Mouse (Mus musculus) left cerebral cortex, postnatal 25 days (tissue): Measurements from ENCODE around the gene Slc4a8. TPM values are rescaled to one million over a fixed set of nuclear protein-coding genes. Genes with fewer than 3 reads are reported as not detected.
A peak's percentile ranks its signal among the peaks of the same experiment; 100 is the strongest.
"Not testable (repeated sequence)": the region's sequence is repeated elsewhere in the genome, so short reads cannot be mapped to it uniquely, and the experiment has no call there.

Experiments
- DNase-seq, 2 experiments: peaks; one replicate each; pipeline ENCODE4 v3.0.0; 2022; ENCODE audit warnings: low spot score in 2 of 2, mixed read lengths in 1 of 2
- intact Hi-C: fragments of 180-260 bp; cut with DNase I; formaldehyde crosslinking; loops from one replicate; pipeline ENCODE4 v1.15.1; 2025
- total RNA-seq, 2 experiments: library from RNA; stranded (reverse); gene quantifications; 2 replicates each; pipeline ENCODE4 v1.2.3; 2021

Slc4a8 gene
- total RNA-seq, 2 experiments from 2014 or later = 66.5 to 79.7 TPM

DNA sequence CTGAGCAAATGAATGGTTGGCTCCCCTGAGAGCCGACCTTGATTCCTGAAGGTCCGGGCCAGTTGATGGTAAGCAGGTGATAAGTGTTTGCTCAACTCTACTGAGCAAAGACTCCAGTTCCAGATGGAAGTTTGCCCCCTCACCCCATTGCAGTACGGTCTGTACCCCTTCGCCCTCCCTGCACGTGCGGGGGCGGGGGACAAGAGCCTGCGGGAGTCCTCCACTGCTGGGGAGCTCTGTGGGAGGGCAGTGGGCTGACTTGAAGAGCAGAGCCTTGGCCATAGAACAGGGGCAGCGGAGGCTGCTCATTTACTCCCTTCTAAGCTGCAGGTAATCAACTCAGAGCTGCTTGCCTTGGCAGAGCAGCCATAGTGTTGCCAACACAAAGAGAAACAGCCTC is 5.3 kb downstream of the Slc4a8 start:
- intact Hi-C loops = loop anchor here (5.0 kb wide), 1 partner anchor 50 kb away; no protein-coding TSS in a partner anchor
- no peak for DNase-seq

DNA sequence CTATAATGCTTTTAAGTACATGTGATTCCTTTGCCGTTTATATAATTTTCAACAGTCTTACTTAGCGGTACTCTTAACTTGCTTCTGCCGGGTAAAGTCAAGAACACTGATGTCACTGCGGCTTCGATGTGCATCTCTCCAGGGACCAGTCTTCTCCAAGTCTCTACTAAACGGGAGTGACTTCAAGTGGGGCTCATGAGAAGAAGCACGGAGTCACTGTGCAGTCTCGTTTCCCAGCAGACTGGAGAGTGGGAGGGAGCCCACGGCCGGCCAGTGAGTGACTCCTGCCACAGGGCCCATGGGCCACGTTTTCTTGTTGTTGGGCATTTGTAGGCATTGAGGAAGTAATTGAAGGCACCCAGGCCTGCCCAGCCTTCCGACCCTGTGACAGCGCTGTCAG is 6.3 kb downstream of the Slc4a8 start:
- intact Hi-C loops = loop anchor here (5.0 kb wide), 1 partner anchor 49 kb away; no protein-coding TSS in a partner anchor

DNA sequence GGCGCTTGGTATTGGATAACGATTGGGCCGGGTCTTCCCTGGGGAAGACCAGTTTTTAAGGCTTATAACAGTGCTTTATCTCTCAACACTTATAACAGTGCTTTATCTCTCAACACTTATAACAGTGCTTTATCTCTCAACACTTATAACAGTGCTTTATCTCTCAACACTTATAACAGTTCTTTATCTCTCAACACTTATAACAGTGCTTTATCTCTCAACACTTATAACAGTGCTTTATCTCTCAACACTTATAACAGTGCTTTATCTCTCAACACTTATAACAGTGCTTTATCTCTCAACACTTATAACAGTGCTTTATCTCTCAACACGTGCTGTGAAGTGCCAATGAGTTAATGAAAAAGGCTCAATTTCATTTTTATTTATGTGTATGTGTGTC is 7.5 kb downstream of the Slc4a8 start:
- not testable (repeated sequence) for DNase-seq
- intact Hi-C loops = loop anchor here (5.0 kb wide), 1 partner anchor 48 kb away; no protein-coding TSS in a partner anchor

More for the DNA sequence above, 6.3 kb downstream of the Slc4a8 start:
- no peak for DNase-seq

DNA sequence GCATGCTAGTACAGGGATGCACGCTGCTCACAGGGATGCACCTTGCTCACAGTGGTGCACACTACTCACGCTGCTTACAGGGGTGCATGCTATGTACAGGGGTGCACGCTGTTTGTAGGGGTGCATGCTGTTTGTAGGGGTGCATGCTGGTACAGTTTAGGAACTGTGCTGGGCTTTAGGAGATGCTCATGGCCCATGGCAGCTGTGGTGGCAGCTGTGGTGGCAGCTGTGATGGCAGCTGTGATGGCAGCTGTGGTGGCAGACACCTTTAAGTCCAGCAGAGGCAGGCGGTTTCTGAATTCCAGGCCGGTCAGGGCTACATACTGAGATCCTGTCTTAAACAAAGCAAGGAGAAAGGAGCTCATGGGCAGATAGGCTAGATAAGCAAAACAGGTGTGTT is 8.8 kb downstream of the Slc4a8 start:
- intact Hi-C loops = no loop called here

DNA sequence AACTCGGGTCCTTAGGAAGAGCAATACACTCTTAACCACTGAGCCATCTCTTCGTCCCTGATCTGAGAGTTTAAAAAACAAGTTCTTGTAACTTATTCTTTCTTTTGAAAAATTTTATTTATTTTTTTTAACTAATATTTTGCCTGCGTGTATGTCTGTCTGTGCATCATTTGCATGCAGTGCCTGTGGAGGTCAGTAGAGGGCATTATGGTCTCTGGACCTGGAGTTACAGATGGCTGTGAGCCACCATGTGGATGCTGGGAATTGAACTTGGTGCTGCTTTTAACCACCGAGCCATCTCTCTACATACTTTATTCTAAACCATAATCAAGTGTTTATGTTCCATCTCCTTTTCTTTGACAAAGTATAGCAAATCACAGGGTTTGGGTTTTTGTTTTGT is 11.1 kb downstream of the Slc4a8 start:
- intact Hi-C loops = no loop called here
- no peak for DNase-seq

More for the DNA sequence above, 8.8 kb downstream of the Slc4a8 start:
- no peak for DNase-seq

DNA sequence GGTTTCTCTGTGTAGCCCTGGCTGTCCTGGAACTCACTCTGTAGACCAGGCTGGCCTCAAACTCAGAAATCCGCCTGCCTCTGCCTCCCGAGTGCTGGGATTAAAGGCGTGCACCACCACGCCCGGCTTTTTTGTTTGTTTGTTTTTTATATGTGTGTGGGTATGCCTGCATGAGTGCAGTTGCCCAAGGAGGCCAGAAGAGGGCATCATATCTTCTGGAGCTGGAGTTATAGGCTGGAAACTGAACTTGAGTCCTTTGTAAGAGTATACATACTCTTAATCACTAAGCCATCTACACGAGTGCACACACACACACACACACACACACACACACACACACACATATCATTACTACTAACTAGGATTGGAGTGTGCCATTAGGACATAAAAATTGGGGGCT is 12.3 kb downstream of the Slc4a8 start:
- intact Hi-C loops, DNase-seq: not testable (repeated sequence)

DNA sequence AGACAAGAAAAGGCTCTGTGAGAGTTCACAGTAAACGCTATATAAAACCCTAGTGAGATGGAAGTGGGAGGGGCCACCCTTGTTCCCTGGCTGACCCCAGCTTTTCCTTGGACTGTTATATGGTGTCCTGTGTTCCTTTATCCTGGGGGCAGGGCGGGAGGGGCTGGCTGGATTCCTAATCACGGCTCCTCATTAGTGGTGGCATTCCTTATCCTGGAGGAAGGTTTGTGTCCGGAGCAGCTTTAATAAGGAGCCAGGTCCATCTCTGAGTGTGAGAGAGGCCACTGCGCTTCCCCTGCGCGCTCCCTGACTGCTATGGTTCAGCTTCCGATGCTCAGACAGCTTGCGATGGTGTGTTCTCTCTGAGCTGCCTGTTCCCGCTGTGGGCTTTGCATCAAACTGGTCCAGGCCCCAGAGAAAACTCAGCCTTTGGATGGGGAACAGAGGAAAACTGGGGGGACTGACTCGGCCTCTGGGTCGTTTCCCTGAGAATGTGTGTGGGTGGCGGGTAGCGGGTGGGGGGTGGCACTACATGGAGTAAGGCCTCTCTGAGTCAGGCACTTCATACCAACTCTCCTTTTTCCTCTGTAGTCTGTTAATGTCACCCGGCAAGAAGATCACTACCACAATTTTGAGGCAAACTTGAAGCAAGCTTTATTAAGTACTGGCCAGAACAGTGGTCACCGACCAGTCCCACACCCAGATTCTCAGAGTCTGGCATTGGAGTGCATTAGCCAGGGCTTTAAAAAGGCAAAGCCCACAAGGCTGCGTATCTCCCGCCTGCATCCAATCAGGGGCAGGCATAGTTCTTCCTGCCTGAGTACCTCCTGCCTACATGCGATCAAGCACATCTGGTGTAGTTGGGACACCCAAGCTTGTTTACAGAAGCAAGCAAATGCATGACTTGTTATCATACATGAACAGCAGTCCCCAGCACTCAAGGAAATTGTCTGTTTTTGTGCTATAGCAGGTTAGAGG is 13.9 kb downstream of the Slc4a8 start:
- intact Hi-C loops = no loop called here
- DNase-seq = no peak

DNA sequence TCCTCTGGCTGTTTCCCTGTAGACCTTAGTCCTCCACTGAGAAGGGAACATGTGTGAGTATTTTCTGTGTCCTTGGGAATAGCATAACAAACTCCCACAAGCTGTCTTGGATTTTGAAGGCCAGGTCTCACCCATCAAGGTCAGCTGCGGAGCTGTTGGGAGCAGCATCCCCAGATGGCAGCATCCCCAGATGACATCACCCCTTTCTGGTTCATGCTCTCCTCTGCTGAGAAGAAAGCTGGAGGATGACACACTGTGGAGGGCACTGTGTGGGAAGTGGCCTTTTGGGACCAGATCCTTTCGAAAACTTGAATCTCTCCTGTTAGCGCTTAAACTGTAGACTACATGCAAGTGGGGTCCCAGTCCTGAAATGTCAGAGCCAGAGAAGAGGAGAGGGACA is 14.9 kb downstream of the Slc4a8 start:
- intact Hi-C loops = no loop called here

DNA sequence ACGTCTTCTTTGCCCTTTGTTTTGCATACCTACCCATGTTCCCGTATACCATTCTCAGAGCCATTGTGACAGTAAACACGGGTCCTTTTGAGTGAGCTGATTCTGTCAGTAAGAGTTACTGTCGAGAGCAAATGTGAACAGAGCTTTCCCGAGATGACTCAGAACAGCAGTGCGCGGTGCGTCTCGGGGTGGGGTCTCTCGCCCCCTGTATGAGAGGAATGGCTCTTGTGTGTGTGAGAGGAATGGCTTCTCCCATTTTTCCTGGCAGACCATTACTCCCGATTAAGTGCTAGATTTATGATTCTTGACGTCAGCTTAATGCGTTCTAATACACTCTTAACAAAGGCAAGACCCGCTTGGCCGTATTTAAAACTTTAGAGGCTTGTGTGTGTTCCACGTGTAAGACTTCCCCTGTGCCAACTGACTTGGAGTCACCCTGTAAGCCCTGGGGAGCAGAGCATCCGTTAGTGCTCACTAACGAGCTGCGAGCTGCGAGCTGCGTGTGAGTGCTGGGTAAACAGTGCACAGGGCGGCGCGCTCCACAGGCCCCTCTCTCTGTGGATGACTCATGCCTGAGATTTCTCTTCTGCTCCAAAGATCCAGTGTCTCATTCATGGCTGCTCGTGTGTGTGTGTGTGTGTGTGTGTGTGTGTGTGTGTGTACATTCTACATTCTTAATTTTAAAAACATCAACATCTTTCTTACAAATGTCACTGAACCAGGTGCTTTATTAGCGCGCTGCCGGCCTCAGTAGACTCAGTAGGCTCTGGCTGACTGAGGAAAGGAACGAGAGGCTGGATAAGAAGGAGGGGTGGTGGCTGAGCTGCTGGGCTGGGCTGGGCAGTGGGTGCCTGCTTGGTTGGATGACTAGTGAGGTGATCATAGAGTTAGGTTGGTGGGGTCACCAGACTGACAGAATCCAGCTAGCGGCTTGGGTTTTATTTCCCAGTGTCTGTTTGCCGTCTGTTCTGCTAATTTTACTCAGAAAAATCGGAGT is 15.8 kb downstream of the Slc4a8 start:
- intact Hi-C loops = no loop called here
- peak; percentile 44 to 79 for DNase-seq

More for the DNA sequence above, 14.9 kb downstream of the Slc4a8 start:
- DNase-seq = no peak

DNA sequence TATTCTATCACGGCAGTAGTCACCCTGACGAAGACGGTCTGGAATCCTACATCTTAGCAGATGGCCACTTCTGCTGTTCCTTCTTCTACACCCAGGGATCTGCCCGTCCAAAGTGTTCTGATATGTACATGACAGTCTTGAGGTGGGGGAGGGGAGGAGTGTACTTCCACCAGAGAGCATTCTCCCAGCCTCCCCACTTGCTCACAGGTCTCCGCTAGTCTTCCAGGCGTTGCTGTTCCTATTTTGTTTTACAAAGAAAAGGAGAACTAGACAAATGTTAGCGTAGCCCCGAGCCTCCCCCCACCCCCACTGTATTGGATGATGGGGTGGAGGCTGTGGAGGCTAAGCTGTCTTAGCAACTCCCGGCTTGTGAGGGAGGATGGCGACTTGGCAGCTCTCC is 18.3 kb downstream of the Slc4a8 start:
- DNase-seq = peak; percentile 26 to 54
- intact Hi-C loops = no loop called here

DNA sequence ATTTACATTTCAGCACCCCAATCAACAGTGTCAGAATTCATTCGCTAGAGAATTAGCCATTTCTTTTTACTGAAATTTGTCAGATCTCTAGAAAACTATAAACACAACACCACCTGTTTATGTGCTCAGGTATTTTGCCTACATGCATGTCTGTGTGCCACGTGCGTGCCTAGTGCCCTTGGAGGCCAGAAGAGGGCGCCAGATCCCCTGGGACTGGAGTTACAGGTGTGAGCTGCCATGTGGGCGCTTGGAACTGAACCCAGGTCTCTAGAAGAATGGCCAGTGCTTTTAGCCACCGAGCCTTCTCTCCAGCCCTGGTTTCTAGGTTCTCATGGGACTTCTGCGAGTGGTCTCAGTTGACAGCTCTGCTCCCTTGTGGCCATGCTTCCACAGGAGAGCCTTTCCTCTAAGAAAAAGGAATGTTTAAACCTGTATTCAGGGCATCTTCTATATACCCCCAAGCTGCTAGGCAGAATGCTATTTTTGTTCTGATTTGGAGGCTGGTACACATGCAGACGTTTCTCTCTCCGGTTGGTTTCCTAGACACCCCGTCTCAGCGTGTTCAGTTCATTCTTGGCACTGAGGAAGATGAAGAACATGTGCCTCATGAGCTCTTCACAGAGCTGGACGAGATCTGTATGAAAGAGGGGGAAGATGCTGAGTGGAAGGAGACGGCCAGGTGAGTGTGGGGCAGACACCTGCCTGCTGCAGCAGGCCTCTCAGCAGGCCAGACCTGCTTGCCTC is 21.9 kb downstream of the Slc4a8 start:
- peak; percentile 30 to 71 for DNase-seq
- intact Hi-C loops = no loop called here

DNA sequence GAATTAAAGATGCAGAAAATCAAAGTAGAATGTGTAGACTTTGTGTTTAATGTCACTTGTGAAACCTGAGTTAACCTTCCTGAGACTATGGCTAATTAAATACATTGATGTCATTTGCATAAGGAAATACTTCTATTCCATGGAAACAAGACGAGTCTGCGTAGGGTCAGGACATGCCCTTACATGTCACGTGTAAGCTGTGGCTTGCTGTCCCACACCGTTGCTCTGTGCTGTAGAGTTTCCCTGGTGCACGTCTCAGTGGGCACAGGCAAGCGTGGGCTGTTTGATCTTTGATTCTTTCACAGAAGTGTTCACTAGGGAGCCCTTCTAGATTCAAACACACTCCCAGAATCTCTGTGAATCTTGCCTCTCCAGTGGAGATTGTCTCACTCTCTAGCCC is 28.7 kb downstream of the Slc4a8 start:
- intact Hi-C loops = no loop called here
- no peak for DNase-seq

DNA sequence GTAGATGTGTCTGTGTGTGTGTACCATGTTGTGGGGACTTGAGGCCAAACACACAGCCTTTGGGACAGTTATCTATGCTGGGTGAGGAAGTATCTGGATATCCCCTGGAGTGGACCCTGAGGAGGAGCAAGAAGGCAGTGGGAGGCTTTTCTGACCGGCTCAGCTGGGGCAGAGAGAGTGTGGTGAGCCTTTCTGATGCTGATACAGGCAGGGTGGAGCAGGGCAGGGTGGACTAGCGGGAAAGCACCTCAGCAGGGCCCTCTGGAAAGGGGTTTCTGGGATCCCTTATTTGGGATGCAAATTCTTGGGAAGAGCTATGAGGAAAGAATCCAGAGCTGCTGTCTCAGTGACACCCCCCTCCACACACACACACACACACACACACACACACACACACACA is 30.8 kb downstream of the Slc4a8 start:
- intact Hi-C loops = no loop called here
- DNase-seq = no peak

DNA sequence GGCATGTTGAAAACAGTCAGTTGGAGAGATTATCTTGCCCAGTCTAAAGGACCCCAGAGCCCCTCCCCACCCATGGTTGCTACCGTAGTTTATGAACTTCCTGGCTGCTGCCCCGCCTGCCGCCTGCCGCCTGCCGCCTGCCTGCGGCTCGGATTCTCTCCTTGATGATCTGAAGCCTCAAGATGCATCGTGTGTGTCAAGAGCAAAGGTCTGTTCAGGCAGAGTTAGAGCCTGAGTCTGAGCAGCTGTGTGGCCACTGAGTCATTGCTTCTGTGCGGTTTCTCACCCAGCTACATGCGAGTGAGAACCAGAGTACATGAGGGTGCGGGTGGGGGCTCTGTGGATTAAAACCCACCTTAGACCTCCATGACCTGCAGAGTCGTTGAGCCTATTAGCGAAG is 39.4 kb downstream of the Slc4a8 start:
- no peak for DNase-seq
- intact Hi-C loops = no loop called here

DNA sequence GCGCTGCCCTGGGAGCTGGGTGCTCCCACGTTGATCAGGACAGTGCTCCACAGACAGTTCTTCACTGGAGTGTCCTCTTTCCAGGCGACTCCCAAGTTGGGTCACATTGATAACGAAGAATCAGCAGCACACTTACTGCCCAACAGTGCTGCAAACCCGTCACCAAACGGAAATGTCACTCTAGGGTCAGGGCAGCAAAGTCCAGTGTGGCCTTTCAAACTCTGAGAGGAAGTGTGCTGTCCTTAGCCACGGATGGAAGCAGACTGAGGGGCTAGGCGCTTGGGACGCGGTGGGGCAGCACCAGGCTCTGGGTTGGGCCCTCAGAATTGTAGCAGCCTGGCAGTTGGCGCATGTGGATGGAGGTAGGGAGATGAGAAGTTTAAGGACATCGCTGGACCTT is 46.5 kb downstream of the Slc4a8 start:
- intact Hi-C loops = no loop called here

DNA sequence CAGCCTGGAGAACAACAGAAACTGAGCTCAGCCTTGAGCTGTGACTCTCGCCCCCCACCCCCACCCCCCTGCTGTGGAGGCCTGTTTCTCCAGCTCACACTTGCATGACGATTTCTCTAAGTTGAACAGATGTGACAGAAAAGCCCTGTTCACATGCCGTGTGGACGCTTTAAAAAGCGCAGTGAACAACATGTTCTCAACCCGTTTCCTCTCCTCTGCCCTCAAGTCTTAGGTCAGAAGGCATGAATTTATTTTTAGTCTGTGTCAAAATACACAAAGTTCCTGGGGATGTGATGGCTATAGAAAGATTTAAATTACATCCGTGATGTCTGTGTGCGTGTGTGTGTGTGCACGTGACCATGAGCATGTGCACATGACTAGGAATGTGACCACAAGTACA is 46.9 kb downstream of the Slc4a8 start:
- intact Hi-C loops = no loop called here
- DNase-seq = no peak

More for the DNA sequence above, 46.5 kb downstream of the Slc4a8 start:
- DNase-seq = no peak

DNA sequence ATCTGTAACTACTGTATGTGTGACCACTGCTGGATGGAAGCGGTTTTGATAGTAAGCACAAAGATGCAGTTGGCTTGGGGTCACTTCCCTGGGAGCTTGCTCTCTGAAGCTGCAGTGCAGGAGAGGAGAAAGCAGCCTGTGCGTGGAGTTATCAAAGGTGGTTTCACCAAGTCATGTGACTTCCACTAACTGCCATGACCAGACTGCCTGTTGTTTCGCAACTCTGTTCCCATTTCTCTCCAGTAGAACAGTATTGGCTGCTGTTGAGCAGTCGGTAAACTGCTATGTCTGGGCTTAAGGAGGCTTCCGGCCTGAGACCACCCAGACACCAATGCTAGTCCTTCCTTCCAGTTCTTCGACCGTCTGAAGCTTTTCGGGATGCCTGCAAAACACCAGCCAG is 48.7 kb downstream of the Slc4a8 start:
- intact Hi-C loops = no loop called here
- DNase-seq = no peak

DNA sequence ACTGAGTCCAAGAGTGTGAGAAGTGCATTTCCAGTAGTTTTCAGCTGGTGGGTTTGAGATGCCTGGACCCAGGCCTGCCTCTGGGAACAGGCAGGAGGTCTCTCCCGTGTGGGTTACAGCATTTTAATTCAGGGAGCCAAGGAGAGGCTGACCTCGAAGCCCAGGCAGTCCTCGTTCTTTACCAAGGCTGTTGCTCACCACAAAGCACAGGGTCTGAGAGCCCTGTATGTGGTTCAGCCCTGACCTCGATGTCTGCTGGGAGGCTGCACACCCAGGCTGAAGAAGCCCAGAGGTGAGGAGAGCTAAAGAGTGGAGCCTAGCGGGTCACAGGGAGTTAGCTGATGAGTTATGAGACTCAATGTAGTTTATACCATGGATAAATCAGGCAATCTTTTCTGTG is 52.0 kb downstream of the Slc4a8 start:
- intact Hi-C loops = no loop called here
- no peak for DNase-seq

DNA sequence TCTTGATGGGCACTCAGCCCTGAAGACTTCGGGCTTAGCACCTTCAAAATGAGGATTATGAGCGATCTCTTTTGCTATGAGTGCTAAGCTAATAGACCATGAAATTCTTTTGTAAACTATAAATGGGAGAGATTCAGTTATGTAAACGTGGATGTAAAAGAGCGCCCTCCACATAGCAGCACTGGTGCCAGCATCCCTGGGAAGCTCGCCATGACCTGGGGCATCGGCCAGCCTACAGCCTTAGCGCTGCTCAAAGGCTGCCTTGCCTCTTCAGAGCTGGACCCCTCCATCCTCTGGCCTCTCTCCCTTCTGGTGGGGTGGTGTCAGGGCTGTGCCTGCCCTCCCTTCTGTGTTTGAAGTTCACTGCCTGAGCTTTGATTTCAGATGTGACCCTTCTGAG is 52.5 kb downstream of the Slc4a8 start:
- intact Hi-C loops = no loop called here
- DNase-seq = no peak
